Mouse (Mus musculus) spleen, embryonic (tissue): ENCODE results near the gene Fkbp2.
"Not testable (repeated sequence)": the region's sequence is repeated elsewhere in the genome, so short reads cannot be mapped to it uniquely, and the experiment has no call there.

Experiments used
- CTCF ChIA-PET: fragments of 350-600 bp; sonication (Branson Sonifier 250); formaldehyde crosslinking; loops from one replicate; lab custom pipeline; 2022; lab: Charles Lee

Gene Fkbp2

GRCm38 (mm10) chr19:6992011-6992858, 11.9 kb upstream of the Fkbp2 start, which contains the start of gene Dnajc4:
Gene Dnajc4 (minus strand): TSS chr19:6992572.
- CTCF ChIA-PET, result no interaction called here

GRCm38 (mm10) chr19:6991166-6991565, 10.9 kb upstream of the Fkbp2 start:
- CTCF ChIA-PET, result not testable (repeated sequence)

- CTCF ChIA-PET, result no interaction called here
These were observed 10.4 kb upstream of the Fkbp2 start for GRCm38 (mm10) chr19:6990712-6991111.

GRCm38 (mm10) chr19:6989251-6989650, 8.9 kb upstream of the Fkbp2 start:
- CTCF ChIA-PET, result interaction anchor here (0.6 kb wide), 2 partner anchors 8 to 356 kb away, joined by 3 to 4 read pairs; no protein-coding TSS in a partner anchor

GRCm38 (mm10) chr19:6987904-6988285, 7.6 kb upstream of the Fkbp2 start:
- CTCF ChIA-PET, result interaction anchor here (0.7 kb wide), 2 partner anchors 8 to 11 kb away, joined by 3 read pairs; no protein-coding TSS in a partner anchor

GRCm38 (mm10) chr19:6987061-6987903, 7.0 kb upstream of the Fkbp2 start, which contains the start of gene Vegfb:
Gene Vegfb (minus strand): TSS chr19:6987651.
- CTCF ChIA-PET, result interaction anchor here (0.7 kb wide), 2 partner anchors 7 to 10 kb away, joined by 3 read pairs; no protein-coding TSS in a partner anchor

- CTCF ChIA-PET, result no interaction called here
These were observed 5.8 kb upstream of the Fkbp2 start for GRCm38 (mm10) chr19:6985951-6986708.

GRCm38 (mm10) chr19:6985300-6985699, 5.0 kb upstream of the Fkbp2 start:
- CTCF ChIA-PET, result interaction anchor here (1.2 kb wide), 1 partner anchor 9 kb away, joined by 4 read pairs; no protein-coding TSS in a partner anchor

- CTCF ChIA-PET, result no interaction called here
These were observed 3.3 kb upstream of the Fkbp2 start for GRCm38 (mm10) chr19:6983621-6984020.

GRCm38 (mm10) chr19:6981465-6981864, 1.2 kb upstream of the Fkbp2 start:
- CTCF ChIA-PET, result no interaction called here

- CTCF ChIA-PET, result interaction anchor here (0.8 to 0.9 kb wide), 2 partner anchors 8 to 38 kb away, joined by 3 read pairs; partner anchors contain the start of gene Vegfb
These were observed 568 bp downstream of the Fkbp2 start for GRCm38 (mm10) chr19:6979486-6980380.

- CTCF ChIA-PET, result interaction anchor here (0.9 kb wide), 1 partner anchor 38 kb away, joined by 3 read pairs; no protein-coding TSS in a partner anchor
These were observed 1.3 kb downstream of the Fkbp2 start for GRCm38 (mm10) chr19:6979001-6979479.

GRCm38 (mm10) chr19:6978639-6978974, 1.7 kb downstream of the Fkbp2 start:
- CTCF ChIA-PET, result interaction anchor here (0.6 kb wide), 1 partner anchor 109 kb away, joined by 11 read pairs; no protein-coding TSS in a partner anchor

- CTCF ChIA-PET, result interaction anchor here (0.6 kb wide), 1 partner anchor 108 kb away, joined by 11 read pairs; no protein-coding TSS in a partner anchor
These were observed 2.3 kb downstream of the Fkbp2 start for GRCm38 (mm10) chr19:6977759-6978638.

- CTCF ChIA-PET, result interaction anchor here (1.1 kb wide), 1 partner anchor 24 kb away, joined by 3 read pairs; no protein-coding TSS in a partner anchor
These were observed 4.5 kb downstream of the Fkbp2 start, which contains the start of gene Plcb3 for GRCm38 (mm10) chr19:6975537-6976521. Gene Plcb3 (minus strand): TSS chr19:6976470.

GRCm38 (mm10) chr19:6974211-6975205, 5.8 kb downstream of the Fkbp2 start, which contains the start of gene Ppp1r14b:
Gene Ppp1r14b (plus strand): TSS chr19:6974968.
- CTCF ChIA-PET, result interaction anchor here (0.5 to 1.1 kb wide), 4 partner anchors 50 to 677 kb away, joined by 3 to 5 read pairs (median 4); no protein-coding TSS in a partner anchor
